Mouse (Mus musculus) megakaryocyte, adult 5-6 weeks (primary cell): ENCODE data around the gene Tff1. TPM values are rescaled to one million over a fixed set of nuclear protein-coding genes. Genes with fewer than 3 reads are reported as not detected.

Experiments used
- ATAC-seq: 2 replicates; pipeline ENCODE4 v1.8.0; 2016; ENCODE audit warnings: mild to moderate bottlenecking, inconsistent platforms; ENCODE audit not compliant: poor library complexity, severe bottlenecking
- total RNA-seq, 2 experiments: library from RNA; stranded (forward) in 1 of 2; stranded (reverse) in 1 of 2; fragments of 153-499, 151-499 nt in 1 of 2; fragments of 221-1000, 200-1000 nt in 1 of 2; gene quantifications; 2 replicates each; pipeline versions ENCODE4 v1.2.3 to v1.2.4; 2015 to 2017

Gene Tff1
- total RNA-seq, 2 experiments from 2014 or later = not detected

- ATAC-seq = no peak
These were observed 51.8 kb downstream of the Tff1 start for GRCm38 (mm10) chr17:31113191-31113856.

Other genes starting within 250 kb of the Tff1 start
- not detected in 2 replicates for gene Umodl1, start 210.6 kb downstream of the Tff1 start, total RNA-seq (2015)
- gene Umodl1, start 210.6 kb downstream of the Tff1 start, total RNA-seq (2017) = not detected in 2 replicates
- 13.2 and 20.1 TPM in 2 replicates for gene Abcg1, start 107.6 kb downstream of the Tff1 start, total RNA-seq (2015)
- 19.2 and 23.7 TPM in 2 replicates for gene Abcg1, start 107.6 kb downstream of the Tff1 start, total RNA-seq (2017)
- not detected in 2 replicates for gene Tff3, start 35.6 kb downstream of the Tff1 start, total RNA-seq (2015)
- gene Tff3, start 35.6 kb downstream of the Tff1 start, total RNA-seq (2017) = not detected in 2 replicates
- gene Tff2, start 21.0 kb downstream of the Tff1 start, total RNA-seq (2015) = not detected in 2 replicates
- gene Tff2, start 21.0 kb downstream of the Tff1 start, total RNA-seq (2017) = not detected in 2 replicates
- gene Tmprss3, start 33.7 kb upstream of the Tff1 start, total RNA-seq (2015) = 0.23 and 0.56 TPM in 2 replicates
- gene Tmprss3, start 33.7 kb upstream of the Tff1 start, total RNA-seq (2017) = 0.16 and 0.26 TPM in 2 replicates
- 2.6 and 6.2 TPM in 2 replicates for gene Ubash3a, start 42.6 kb upstream of the Tff1 start, total RNA-seq (2015)
- gene Ubash3a, start 42.6 kb upstream of the Tff1 start, total RNA-seq (2017) = 3.9 and 5.0 TPM in 2 replicates
- gene Rsph1, start 112.1 kb upstream of the Tff1 start, total RNA-seq (2015) = 0.36 TPM in 2 replicates
- gene Rsph1, start 112.1 kb upstream of the Tff1 start, total RNA-seq (2017) = 0.66 and 1.1 TPM in 2 replicates
- gene Slc37a1, start 121.5 kb upstream of the Tff1 start, total RNA-seq (2015) = 6.3 and 8.1 TPM in 2 replicates
- 3.9 and 10.6 TPM in 2 replicates for gene Slc37a1, start 121.5 kb upstream of the Tff1 start, total RNA-seq (2017)
- gene Pde9a, start 220.9 kb upstream of the Tff1 start, total RNA-seq (2015) = not detected in 2 replicates
- 0.29 TPM in 1 of 2 replicates, not detected in the other for gene Pde9a, start 220.9 kb upstream of the Tff1 start, total RNA-seq (2017)